In the genomic region with DNA sequence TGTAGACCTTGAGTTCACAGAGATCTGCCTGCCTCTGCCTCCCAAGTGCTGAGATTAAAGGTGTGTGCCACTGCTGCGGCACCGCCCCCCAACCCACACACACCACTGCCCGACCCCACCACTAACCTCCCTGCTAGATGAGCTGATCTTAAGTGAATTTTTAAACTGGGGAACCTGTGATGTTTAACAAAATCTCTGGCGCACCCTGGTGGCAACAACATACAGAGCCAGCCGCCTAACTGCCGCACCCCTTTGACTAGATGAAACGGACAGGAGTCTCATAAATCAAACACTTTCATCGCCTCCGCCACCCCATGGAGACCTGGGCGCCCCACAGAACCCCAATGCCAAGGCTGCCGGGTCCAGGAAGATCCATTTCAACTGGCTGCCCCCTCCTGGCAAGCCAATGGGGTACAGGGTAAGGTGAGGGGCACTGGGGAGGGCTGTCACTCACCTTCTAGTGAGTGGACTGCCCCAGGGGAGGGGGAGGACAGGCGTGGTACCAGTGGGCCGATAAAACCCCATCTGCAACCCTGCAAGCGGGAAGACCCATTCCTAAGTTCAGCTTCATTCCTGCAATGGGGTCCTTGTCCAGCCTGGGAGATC, we compare ENCODE assay signal across 9 mouse cellular contexts. TPM values are rescaled to one million over a fixed set of nuclear protein-coding genes. Genes with fewer than 3 reads are reported as not detected.
A peak's percentile ranks its signal among the peaks of the same experiment; 100 is the strongest.
DNase-seq lines count a peak whose midpoint lies in the region; ATAC-seq and TF ChIP-seq lines count a peak whose summit lies in the region.
"Had no signal": no experiment of that assay in that cellular context is flagged by ENCODE, and none has a peak within 500 bp of the region (broad histone marks: within the 10 kb centered on the region; RNA-seq: fewer than 3 reads in every experiment).

No protein-coding gene starts in this region.

- no peak for TF ChIP-seq EP300 in stomach, postnatal 0 days (optimal IDR thresholded peaks at IDR 0.05)

- H3K4me2 ChIP-seq in neural tube, embryonic 11.5 days (ENCODE audit: low read depth): no peak overlapping the region
- peak overlapping the region; percentile 27; the same call in 1 of the 2 replicates for H3K4me2 ChIP-seq in hindbrain, embryonic 16.5 days (ENCODE audit: low read length)
- H3K4me2 ChIP-seq in midbrain, embryonic 14.5 days (ENCODE audit: low read length): no peak overlapping the region
- H3K4me2 ChIP-seq in stomach, postnatal 0 days (replicated peaks; ENCODE audit: low read depth): no peak overlapping the region
- H3K4me2 ChIP-seq: stomach, embryonic 15.5 days had no signal

- intact Hi-C loops in left cerebral cortex, postnatal 4 days (cut with DNase I): loop anchor here (5.0 kb wide), 1 partner anchor 62 kb away; no protein-coding TSS in a partner anchor

- no peaks in the 10 kb centered on the region for H3K36me3 ChIP-seq in neural tube, embryonic 11.5 days (ENCODE audit: control insufficient read depth, insufficient read depth, low read length)
- no peaks in the 10 kb centered on the region for H3K36me3 ChIP-seq in hindbrain, embryonic 16.5 days (ENCODE audit: control insufficient read depth, insufficient read depth, low read length)
- no peaks in the 10 kb centered on the region for H3K36me3 ChIP-seq in midbrain, embryonic 14.5 days (ENCODE audit: control insufficient read depth, insufficient read depth, low read length)
- no peaks in the 10 kb centered on the region; the same call in 1 of the 2 replicates for H3K36me3 ChIP-seq in stomach, postnatal 0 days (ENCODE audit: control insufficient read depth, insufficient read depth, low read length)
- H3K36me3 ChIP-seq: stomach, embryonic 15.5 days had no signal

- no peak overlapping the region for H3K9ac ChIP-seq in neural tube, embryonic 11.5 days (ENCODE audit: low read length)
- no peak overlapping the region for H3K9ac ChIP-seq in hindbrain, embryonic 16.5 days (ENCODE audit: low read depth, low read length)
- no peak overlapping the region for H3K9ac ChIP-seq in midbrain, embryonic 14.5 days (replicated peaks; ENCODE audit: low read length)
- H3K9ac ChIP-seq in stomach, postnatal 0 days (ENCODE audit: low read length): no peak overlapping the region
- H3K9ac ChIP-seq: stomach, embryonic 15.5 days had no signal

- no peak overlapping the region for H3K27ac ChIP-seq in neural tube, embryonic 11.5 days (ENCODE audit: low read depth, low read length)
- no peak overlapping the region for H3K27ac ChIP-seq in hindbrain, embryonic 16.5 days (ENCODE audit: low read depth, low read length)
- H3K27ac ChIP-seq in midbrain, embryonic 14.5 days (replicated peaks; ENCODE audit: low read depth, low read length): no peak overlapping the region
- H3K27ac ChIP-seq in stomach, postnatal 0 days (replicated peaks): no peak overlapping the region
- H3K27ac ChIP-seq: stomach, embryonic 15.5 days had no signal

- ATAC-seq in neural tube, embryonic 11.5 days (ENCODE audit: insufficient read depth, low FRiP score, low TSS enrichment): 0 out of 2 replicates have a peak, but pooled peaks have one; percentile 23
- no peak for ATAC-seq in hindbrain, embryonic 16.5 days
- no peak for ATAC-seq in midbrain, embryonic 14.5 days (ENCODE audit: low FRiP score, low TSS enrichment)
- ATAC-seq in stomach, postnatal 0 days (ENCODE audit: low FRiP score, low TSS enrichment): peak; percentile 8; the same call in 1 of the 2 replicates

- DNase-seq in neural tube, embryonic 11.5 days (ENCODE audit: low spot score): peak; percentile 77
- DNase-seq in neural tube, embryonic 10.5 days (ENCODE audit: extremely low spot score, low spot score): no peak
- DNase-seq in c-Kit-positive CD71-positive TER-119-negative erythroid progenitor cells, embryonic 14.5 days (ENCODE audit: low read depth): peak; percentile 68
- DNase-seq in forelimb bud, embryonic 11.5 days (ENCODE audit: low read depth, low spot score): peak; percentile 49
- peak; percentile 85 for DNase-seq in left cerebral cortex, postnatal 4 days
- peak; percentile 86 for DNase-seq in midbrain, embryonic 14.5 days
- DNase-seq in stomach, postnatal 0 days (ENCODE audit: low spot score): peak; percentile 79

- no peak overlapping the region for H3K4me3 ChIP-seq in neural tube, embryonic 11.5 days (ENCODE audit: low read depth, low read length)
- H3K4me3 ChIP-seq in hindbrain, embryonic 16.5 days (ENCODE audit: low read length): no peak overlapping the region
- no peak overlapping the region for H3K4me3 ChIP-seq in midbrain, embryonic 14.5 days (replicated peaks; ENCODE audit: low read depth, low read length)
- no peak overlapping the region for H3K4me3 ChIP-seq in stomach, postnatal 0 days (ENCODE audit: low read depth, low read length)
- H3K4me3 ChIP-seq: stomach, embryonic 15.5 days had no signal

- TF ChIP-seq CTCF in stomach, postnatal 0 days (IDR thresholded peaks at IDR 0.05; ENCODE audit: low read depth): peak; percentile 81

- no peaks in the 10 kb centered on the region for H3K4me1 ChIP-seq in neural tube, embryonic 11.5 days (ENCODE audit: control insufficient read depth, insufficient read depth, low read length)
- H3K4me1 ChIP-seq in hindbrain, embryonic 16.5 days (ENCODE audit: control insufficient read depth, insufficient read depth, low read depth, low read length): peaks cover 3% of the 10 kb centered on the region; the same call in 1 of the 2 replicates
- peaks cover 6% of the 10 kb centered on the region; the same call in 1 of the 2 replicates for H3K4me1 ChIP-seq in midbrain, embryonic 14.5 days (ENCODE audit: control insufficient read depth, insufficient read depth, low read length)
- no peaks in the 10 kb centered on the region; the same call in 1 of the 2 replicates for H3K4me1 ChIP-seq in stomach, postnatal 0 days (replicated peaks; ENCODE audit: control insufficient read depth, insufficient read depth)
- H3K4me1 ChIP-seq: stomach, embryonic 15.5 days had no signal

- 13% methylated on average over 14 of the region's 14 CpGs for WGBS in neural tube, embryonic 11.5 days
- 18% methylated on average over 14 of the region's 14 CpGs for WGBS in hindbrain, embryonic 16.5 days
- WGBS in midbrain, embryonic 14.5 days: 22% methylated on average over 14 of the region's 14 CpGs
- 15% methylated on average over 14 of the region's 14 CpGs for WGBS in stomach, postnatal 0 days

- H3K27me3 ChIP-seq in neural tube, embryonic 11.5 days (ENCODE audit: control insufficient read depth, insufficient read depth, low read length): no peaks in the 10 kb centered on the region
- H3K27me3 ChIP-seq in hindbrain, embryonic 16.5 days (replicated peaks; ENCODE audit: control insufficient read depth, insufficient read depth, low read length): no peaks in the 10 kb centered on the region
- no peaks in the 10 kb centered on the region for H3K27me3 ChIP-seq in midbrain, embryonic 14.5 days (ENCODE audit: control insufficient read depth, insufficient read depth, low read length)
- H3K27me3 ChIP-seq in stomach, postnatal 0 days (ENCODE audit: control insufficient read depth, insufficient read depth, low read length): no peaks in the 10 kb centered on the region
- H3K27me3 ChIP-seq: stomach, embryonic 15.5 days had no signal

- H3K9me3 ChIP-seq in neural tube, embryonic 11.5 days (ENCODE audit: control insufficient read depth, low read length): no peaks in the 10 kb centered on the region
- no peaks in the 10 kb centered on the region for H3K9me3 ChIP-seq in hindbrain, embryonic 16.5 days (ENCODE audit: control insufficient read depth, low read length)
- H3K9me3 ChIP-seq in midbrain, embryonic 14.5 days (ENCODE audit: control insufficient read depth, low read length): no peaks in the 10 kb centered on the region
- no peaks in the 10 kb centered on the region for H3K9me3 ChIP-seq in stomach, postnatal 0 days (ENCODE audit: control insufficient read depth, low read length)
- H3K9me3 ChIP-seq: stomach, embryonic 15.5 days had no signal

RNA-seq across cellular contexts. Expression of a gene that starts 12.9 kb away (rescaled TPM):
- 122 and 124 TPM in 2 replicates for polyA plus RNA-seq in neural tube, embryonic 11.5 days (2014; fragmentation: Nextera tagmentation; extraction: Ambion mirVana)
- polyA plus RNA-seq in hindbrain, embryonic 16.5 days (2015; fragmentation: Nextera tagmentation; extraction: Ambion mirVana): 76.0 and 76.2 TPM in 2 replicates
- total RNA-seq in left cerebral cortex, postnatal 4 days (2021): 10 to 100 TPM; 36.2 to 37.9 TPM
- 32.5 and 39.3 TPM in 2 replicates for polyA plus RNA-seq in midbrain, embryonic 14.5 days (2014; fragmentation: Nextera tagmentation; extraction: Ambion mirVana)
- polyA plus RNA-seq in stomach, postnatal 0 days (2015; fragmentation: Nextera tagmentation; extraction: Ambion mirVana): 119 and 126 TPM in 2 replicates

RNA-seq across cellular contexts. Expression of a gene that starts 25.1 kb away (rescaled TPM):
- 0.58 and 0.72 TPM in 2 replicates for polyA plus RNA-seq in neural tube, embryonic 11.5 days (2014; fragmentation: Nextera tagmentation; extraction: Ambion mirVana)
- 1.8 and 2.1 TPM in 2 replicates for polyA plus RNA-seq in hindbrain, embryonic 16.5 days (2015; fragmentation: Nextera tagmentation; extraction: Ambion mirVana)
- total RNA-seq in left cerebral cortex, postnatal 4 days (2021): 1 to 10 TPM; 3.7 to 4.4 TPM
- 0.43 and 0.68 TPM in 2 replicates for polyA plus RNA-seq in midbrain, embryonic 14.5 days (2014; fragmentation: Nextera tagmentation; extraction: Ambion mirVana)
- polyA plus RNA-seq in stomach, postnatal 0 days (2015; fragmentation: Nextera tagmentation; extraction: Ambion mirVana): 12.7 and 14.6 TPM in 2 replicates

RNA-seq across cellular contexts. Expression of a gene that starts 28.1 kb away (rescaled TPM):
- polyA plus RNA-seq in neural tube, embryonic 11.5 days (2014; fragmentation: Nextera tagmentation; extraction: Ambion mirVana): 1,827 and 1,865 TPM in 2 replicates
- polyA plus RNA-seq in hindbrain, embryonic 16.5 days (2015; fragmentation: Nextera tagmentation; extraction: Ambion mirVana): 1,585 and 1,603 TPM in 2 replicates
- total RNA-seq in left cerebral cortex, postnatal 4 days (2021): 100 to 1,000 TPM; 510 to 587 TPM
- polyA plus RNA-seq in midbrain, embryonic 14.5 days (2014; fragmentation: Nextera tagmentation; extraction: Ambion mirVana): 2,683 and 2,948 TPM in 2 replicates
- 1,343 and 1,357 TPM in 2 replicates for polyA plus RNA-seq in stomach, postnatal 0 days (2015; fragmentation: Nextera tagmentation; extraction: Ambion mirVana)

RNA-seq across cellular contexts. Expression of a gene that starts 30.5 kb away (rescaled TPM):
- polyA plus RNA-seq in neural tube, embryonic 11.5 days (2014; fragmentation: Nextera tagmentation; extraction: Ambion mirVana): 30.3 and 34.4 TPM in 2 replicates
- 30.1 and 37.6 TPM in 2 replicates for polyA plus RNA-seq in hindbrain, embryonic 16.5 days (2015; fragmentation: Nextera tagmentation; extraction: Ambion mirVana)
- 10 to 100 TPM; 38.8 to 42.9 TPM for total RNA-seq in left cerebral cortex, postnatal 4 days (2021)
- 26.5 and 33.0 TPM in 2 replicates for polyA plus RNA-seq in midbrain, embryonic 14.5 days (2014; fragmentation: Nextera tagmentation; extraction: Ambion mirVana)
- 8.3 and 9.1 TPM in 2 replicates for polyA plus RNA-seq in stomach, postnatal 0 days (2015; fragmentation: Nextera tagmentation; extraction: Ambion mirVana)

Comparison
In these comparisons a context has a peak if more than half of its experiments do, and no peak if none do; other contexts are left out.
1. ATAC-seq: peak in neural tube, embryonic 11.5 days (single experiment) and stomach, postnatal 0 days (single experiment); none in hindbrain, embryonic 16.5 days (single experiment) and midbrain, embryonic 14.5 days (single experiment).